Mouse (Mus musculus): ENCODE measurements at regions not wholly inside any gene's neighbourhood (a gene's known extent, or its start where the extent isn't known, plus 50 kb on each side); places are given as distances from the start of the nearest gene placed in this dataset.
A peak's percentile ranks its signal among the peaks of the same experiment; 100 is the strongest.

DNA sequence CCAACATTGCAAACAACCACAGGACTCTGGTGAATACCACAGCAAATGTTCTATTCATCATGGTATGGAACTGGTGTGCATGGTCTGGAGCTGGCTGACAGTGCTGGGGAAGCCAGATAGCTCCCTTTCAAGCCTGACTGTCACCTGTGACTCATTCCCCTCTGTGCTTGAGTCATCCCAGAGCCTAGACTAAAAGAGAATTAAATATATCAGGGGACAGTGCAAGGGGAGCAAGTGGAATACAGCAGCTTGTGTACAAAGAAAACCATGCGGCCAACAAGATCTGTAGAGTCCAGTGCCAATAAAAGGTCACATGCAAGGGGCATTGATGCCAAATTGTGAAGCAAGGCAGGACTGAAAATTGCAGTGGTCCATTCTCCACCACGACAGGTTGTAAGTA lies 117.7 kb downstream of the Pah start:
- H3K36me3 ChIP-seq (ENCODE audit: control insufficient read depth, insufficient read depth, low read length) = no peaks in the 10 kb centered on the region
- DNase-seq (ENCODE audit: low spot score) (no peak), ATAC-seq (ENCODE audit: low FRiP score, low read depth) (no peak)
- H3K4me1 ChIP-seq (ENCODE audit: control insufficient read depth, insufficient read depth, low read length) = no peaks in the 10 kb centered on the region
- no peak overlapping the region for H3K4me2 ChIP-seq (replicated peaks; ENCODE audit: low read depth, low read length, severe bottlenecking)
- 89% methylated on average over 2 of the region's 2 CpGs for WGBS
- no peak overlapping the region for H3K4me3 ChIP-seq (replicated peaks; ENCODE audit: low read length)
- no peak overlapping the region for H3K27ac ChIP-seq (replicated peaks; ENCODE audit: low read depth, low read length)
- no peak for TF ChIP-seq POLR2A (IDR thresholded peaks at IDR 0.05; ENCODE audit: borderline replicate concordance, extremely low read depth, insufficient read depth, insufficient read length)
- no peaks in the 10 kb centered on the region for H3K27me3 ChIP-seq (ENCODE audit: control insufficient read depth, insufficient read depth, low read length)
- no peaks in the 10 kb centered on the region for H3K9me3 ChIP-seq (ENCODE audit: control insufficient read depth, low read length)
- H3K9ac ChIP-seq (ENCODE audit: low read depth, low read length, severe bottlenecking) = no peak overlapping the region

DNA sequence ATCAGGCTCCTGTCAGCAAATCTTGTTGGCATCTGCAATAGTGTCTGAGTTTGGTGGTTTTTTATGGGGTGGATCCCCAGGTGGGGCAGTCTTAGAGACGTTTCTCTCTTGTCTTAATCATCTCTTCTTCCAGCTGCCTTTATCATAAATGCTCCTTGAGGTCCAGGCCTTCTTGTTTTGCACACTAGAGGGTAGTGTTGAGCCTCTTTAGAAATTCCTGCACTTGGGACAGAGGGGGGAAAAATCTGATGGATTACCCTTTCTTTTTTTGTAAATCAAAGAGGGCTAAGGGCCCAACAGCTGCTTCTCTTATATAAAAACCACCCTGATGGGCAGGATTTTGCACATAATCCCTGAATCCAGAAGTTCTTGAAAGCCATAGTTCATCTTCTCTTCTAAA lies 127.5 kb downstream of the Pah start:
- Histone ChIP-seq H3K4me1 (ENCODE audit: control insufficient read depth, insufficient read depth, low read length) (peaks cover 11% of the 10 kb centered on the region), H3K9ac (ENCODE audit: low read depth, low read length, severe bottlenecking) (no peak overlapping the region), H3K27ac (replicated peaks; ENCODE audit: low read depth, low read length) (no peak overlapping the region), H3K4me3 (replicated peaks; ENCODE audit: low read length) (no peak overlapping the region), H3K27me3 (ENCODE audit: control insufficient read depth, insufficient read depth, low read length) (no peaks in the 10 kb centered on the region), H3K9me3 (ENCODE audit: control insufficient read depth, low read length) (no peaks in the 10 kb centered on the region), H3K4me2 (replicated peaks; ENCODE audit: low read depth, low read length, severe bottlenecking) (no peak overlapping the region), H3K36me3 (ENCODE audit: control insufficient read depth, insufficient read depth, low read length) (no peaks in the 10 kb centered on the region)
- WGBS = 13% methylated on average over 1 of the region's 1 CpGs
- ATAC-seq (ENCODE audit: low FRiP score, low read depth) = no peak
- no peak for TF ChIP-seq POLR2A (IDR thresholded peaks at IDR 0.05; ENCODE audit: borderline replicate concordance, extremely low read depth, insufficient read depth, insufficient read length)
- peak; percentile 51 for DNase-seq (ENCODE audit: low spot score)

DNA sequence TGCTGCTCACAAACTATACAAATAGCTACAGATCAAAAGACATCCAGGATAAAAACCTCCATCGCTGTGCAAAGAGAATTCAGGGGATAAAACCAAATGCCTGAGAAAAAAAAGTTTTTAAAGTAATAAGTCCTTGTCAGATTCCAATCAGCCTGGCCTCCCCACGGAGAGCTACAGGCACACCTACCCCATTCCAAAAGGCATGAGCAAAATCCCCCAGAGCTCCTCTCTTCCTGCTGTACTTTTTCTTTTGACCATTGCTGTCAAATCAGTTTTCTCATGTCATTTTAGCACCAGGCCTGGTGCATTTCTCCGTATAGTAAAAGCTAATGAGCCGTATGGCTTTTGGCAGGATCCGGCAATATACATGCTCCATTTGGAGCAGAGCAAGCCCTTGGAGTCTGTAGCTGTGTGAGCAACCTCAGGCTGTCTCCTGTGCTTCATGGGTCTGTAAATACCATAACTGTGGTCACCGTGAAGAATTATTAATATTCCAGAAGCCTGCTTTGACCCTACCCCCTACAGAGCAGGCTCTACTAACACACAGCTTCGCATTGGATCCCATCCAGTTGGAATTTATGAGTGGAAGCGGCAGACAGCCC lies 130.6 kb downstream of the Pah start:
- peak; percentile 72 for DNase-seq (ENCODE audit: low spot score)
- no peak overlapping the region for H3K27ac ChIP-seq (replicated peaks; ENCODE audit: low read depth, low read length)
- H3K27me3 ChIP-seq (ENCODE audit: control insufficient read depth, insufficient read depth, low read length) = no peaks in the 10 kb centered on the region
- no peak overlapping the region for H3K9ac ChIP-seq (ENCODE audit: low read depth, low read length, severe bottlenecking)
- H3K4me2 ChIP-seq (replicated peaks; ENCODE audit: low read depth, low read length, severe bottlenecking) = no peak overlapping the region
- no peak for TF ChIP-seq POLR2A (IDR thresholded peaks at IDR 0.05; ENCODE audit: borderline replicate concordance, extremely low read depth, insufficient read depth, insufficient read length)
- peaks cover 11% of the 10 kb centered on the region for H3K4me1 ChIP-seq (ENCODE audit: control insufficient read depth, insufficient read depth, low read length)
- H3K9me3 ChIP-seq (ENCODE audit: control insufficient read depth, low read length) = no peaks in the 10 kb centered on the region
- WGBS = 39% methylated on average over 8 of the region's 8 CpGs
- no peaks in the 10 kb centered on the region for H3K36me3 ChIP-seq (ENCODE audit: control insufficient read depth, insufficient read depth, low read length)
- ATAC-seq (ENCODE audit: low FRiP score, low read depth) = peak; percentile 86
- no peak overlapping the region for H3K4me3 ChIP-seq (replicated peaks; ENCODE audit: low read length)

DNA sequence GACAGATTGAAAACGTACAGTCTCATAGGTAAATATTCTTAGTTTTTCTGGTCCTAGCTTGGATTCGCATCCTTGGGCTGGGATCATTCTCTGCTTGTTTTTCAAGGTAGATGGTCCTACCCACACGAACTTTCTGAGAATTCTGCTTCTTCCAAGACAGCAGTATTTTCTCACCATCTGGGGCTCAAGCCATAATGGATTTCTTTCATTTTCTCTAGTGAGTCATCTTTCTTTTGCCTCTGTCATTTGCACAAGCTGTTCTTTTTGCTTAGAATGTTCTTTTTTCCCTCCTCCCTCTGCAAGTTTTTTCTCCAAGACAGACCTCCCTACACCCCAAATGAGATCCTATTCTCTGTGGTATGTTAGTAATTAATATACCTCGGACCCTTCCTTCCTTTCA lies 132.5 kb downstream of the Pah start:
- Histone ChIP-seq H3K27me3 (ENCODE audit: control insufficient read depth, insufficient read depth, low read length) (no peaks in the 10 kb centered on the region), H3K4me3 (replicated peaks; ENCODE audit: low read length) (no peak overlapping the region), H3K27ac (replicated peaks; ENCODE audit: low read depth, low read length) (no peak overlapping the region), H3K4me1 (ENCODE audit: control insufficient read depth, insufficient read depth, low read length) (peaks cover 11% of the 10 kb centered on the region), H3K9ac (ENCODE audit: low read depth, low read length, severe bottlenecking) (no peak overlapping the region), H3K36me3 (ENCODE audit: control insufficient read depth, insufficient read depth, low read length) (no peaks in the 10 kb centered on the region), H3K9me3 (ENCODE audit: control insufficient read depth, low read length) (no peaks in the 10 kb centered on the region), H3K4me2 (replicated peaks; ENCODE audit: low read depth, low read length, severe bottlenecking) (no peak overlapping the region)
- 72% methylated on average over 4 of the region's 4 CpGs for WGBS
- ATAC-seq (ENCODE audit: low FRiP score, low read depth) (no peak), DNase-seq (ENCODE audit: low spot score) (no peak)
- TF ChIP-seq POLR2A (IDR thresholded peaks at IDR 0.05; ENCODE audit: borderline replicate concordance, extremely low read depth, insufficient read depth, insufficient read length) = no peak

DNA sequence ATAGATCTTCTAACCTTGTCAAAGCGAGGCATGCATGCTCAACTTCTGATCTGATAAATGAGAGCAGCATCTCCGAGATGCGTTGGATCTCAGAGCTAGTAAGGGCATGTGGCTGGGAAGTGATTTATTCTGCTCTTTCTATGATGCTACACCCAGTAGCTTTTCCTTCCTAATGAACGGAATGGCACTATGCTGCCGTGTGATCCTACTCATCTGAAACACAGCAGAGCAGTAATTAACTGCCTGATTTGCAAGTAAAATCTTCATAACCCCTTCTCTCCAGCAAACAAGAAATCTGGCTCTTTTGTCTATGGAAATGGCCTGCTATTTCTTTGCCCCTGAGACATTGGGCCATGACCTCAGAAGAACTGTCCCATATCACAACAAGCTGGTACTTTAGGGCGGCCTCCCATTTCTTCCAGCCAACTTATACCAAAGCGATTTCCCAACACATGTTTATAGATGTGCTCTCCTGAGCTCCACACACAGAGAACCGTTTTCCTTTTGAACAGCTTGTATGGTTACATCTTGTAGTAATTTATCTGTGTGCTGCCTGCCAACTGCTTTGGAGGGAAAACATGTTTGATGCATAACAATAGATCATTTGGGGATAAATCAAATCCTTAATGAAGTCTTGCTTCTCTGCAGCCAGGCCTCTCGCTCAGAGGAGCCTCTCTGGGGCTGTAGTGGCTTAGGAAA lies 144.6 kb downstream of the Pah start:
- Histone ChIP-seq H3K4me2 (replicated peaks; ENCODE audit: low read depth, low read length, severe bottlenecking) (no peak overlapping the region), H3K4me3 (replicated peaks; ENCODE audit: low read length) (no peak overlapping the region), H3K4me1 (ENCODE audit: control insufficient read depth, insufficient read depth, low read length) (0 out of 2 replicates have a peak, but pooled peaks cover 5% of the 10 kb centered on the region), H3K36me3 (ENCODE audit: control insufficient read depth, insufficient read depth, low read length) (no peaks in the 10 kb centered on the region), H3K27ac (replicated peaks; ENCODE audit: low read depth, low read length) (no peak overlapping the region), H3K9ac (ENCODE audit: low read depth, low read length, severe bottlenecking) (no peak overlapping the region), H3K27me3 (ENCODE audit: control insufficient read depth, insufficient read depth, low read length) (no peaks in the 10 kb centered on the region), H3K9me3 (ENCODE audit: control insufficient read depth, low read length) (no peaks in the 10 kb centered on the region)
- no peak for DNase-seq (ENCODE audit: low spot score)
- 65% methylated on average over 9 of the region's 9 CpGs for WGBS
- ATAC-seq (ENCODE audit: low FRiP score, low read depth) = peak; percentile 30; the same call in 1 of the 2 replicates
- no peak for TF ChIP-seq POLR2A (IDR thresholded peaks at IDR 0.05; ENCODE audit: borderline replicate concordance, extremely low read depth, insufficient read depth, insufficient read length)

All from limb, embryonic 14.5 days (tissue).